Mouse (Mus musculus) heart, embryonic 14.5 days (tissue): Measurements from ENCODE around the gene Coa3. TPM values are rescaled to one million over a fixed set of nuclear protein-coding genes. Genes with fewer than 3 reads are reported as not detected.

Experiments used
- ATAC-seq: fragments of 200-750 bp; cut with Nextera tagmentation; 2 replicates; pipeline ENCODE4 v1.8.0; 2017; ENCODE audit warnings: low read depth, moderate TSS enrichment; ENCODE audit not compliant: insufficient number of reproducible peaks, insufficient read depth, low FRiP score
- H3K27ac ChIP-seq, 2 experiments: fragments of 200-500 bp in 1 of 2; fragments of 300-500 bp in 1 of 2; sonication (generic) in 1 of 2; replicated peaks in 1 of 2; 2 replicates each; pipeline ENCODE4 v1.5.1; 2012 to 2014; ENCODE audit warnings: low read depth in 2 of 2, low read length in 2 of 2, control low read depth in 1 of 2, mild to moderate bottlenecking in 1 of 2, mixed read lengths in 1 of 2; ENCODE audit not compliant: control insufficient read depth in 1 of 2, insufficient read depth in 1 of 2
- H3K27me3 ChIP-seq: fragments of 300-500 bp; sonication (generic); 2 replicates; pipeline ENCODE4 v1.6.1; 2014; ENCODE audit warnings: mild to moderate bottlenecking, low read length, control low read depth; ENCODE audit not compliant: control insufficient read depth, insufficient read depth
- H3K36me3 ChIP-seq: fragments of 300-500 bp; sonication (generic); 2 replicates; pipeline ENCODE4 v1.6.1; 2014; ENCODE audit warnings: mild to moderate bottlenecking, control low read depth, low read length, mixed read lengths; ENCODE audit not compliant: control insufficient read depth, insufficient read depth
- H3K4me1 ChIP-seq, 2 experiments: fragments of 200-500 bp in 1 of 2; fragments of 300-500 bp in 1 of 2; sonication (generic) in 1 of 2; 2 replicates each; pipeline ENCODE4 v1.6.1; 2012 to 2014; ENCODE audit warnings: low read length in 2 of 2, control low read depth in 1 of 2, mixed read lengths in 1 of 2; ENCODE audit not compliant: control insufficient read depth in 2 of 2, insufficient read depth in 2 of 2
- H3K4me2 ChIP-seq: fragments of 300-500 bp; sonication (generic); 2 replicates; pipeline ENCODE4 v1.6.1; 2014; ENCODE audit warnings: mild to moderate bottlenecking, low read length
- H3K4me3 ChIP-seq, 2 experiments: fragments of 200-500 bp in 1 of 2; fragments of 300-500 bp in 1 of 2; sonication (generic) in 1 of 2; 2 replicates each; pipeline ENCODE4 v1.5.1; 2012 to 2014; ENCODE audit warnings: low read length in 2 of 2, mild to moderate bottlenecking in 2 of 2, control low read depth in 1 of 2, low read depth in 1 of 2, moderate library complexity in 1 of 2; ENCODE audit not compliant: control insufficient read depth in 1 of 2, insufficient read depth in 1 of 2
- H3K9ac ChIP-seq: fragments of 300-500 bp; sonication (generic); 2 replicates; pipeline ENCODE4 v1.6.1; 2014; ENCODE audit warnings: mild to moderate bottlenecking, low read length
- H3K9me3 ChIP-seq: fragments of 300-500 bp; sonication (generic); 2 replicates; pipeline ENCODE4 v1.6.1; 2016; ENCODE audit warnings: low read length, control low read depth; ENCODE audit not compliant: control insufficient read depth
- WGBS: fragments of 180-500 bp; shearing (Covaris S2); extraction: QIAGEN DNeasy Blood & Tissue Kit; methylation state at CpG from one replicate; pipeline ENCODE4 v1.1.7; 2014; 5-methylcytosine and 5-hydroxymethylcytosine counted together
- polyA plus RNA-seq: library from polyadenylated mRNA; unstranded; fragments of >200 nt; fragmentation: Nextera tagmentation; extraction: Ambion mirVana; gene quantifications from 2 replicates; pipeline ENCODE4 v1.2.1, GENCODE M21; 2014

Coa3 gene
- polyA plus RNA-seq, 1 experiment from 2014 or later: 203 TPM

DNA sequence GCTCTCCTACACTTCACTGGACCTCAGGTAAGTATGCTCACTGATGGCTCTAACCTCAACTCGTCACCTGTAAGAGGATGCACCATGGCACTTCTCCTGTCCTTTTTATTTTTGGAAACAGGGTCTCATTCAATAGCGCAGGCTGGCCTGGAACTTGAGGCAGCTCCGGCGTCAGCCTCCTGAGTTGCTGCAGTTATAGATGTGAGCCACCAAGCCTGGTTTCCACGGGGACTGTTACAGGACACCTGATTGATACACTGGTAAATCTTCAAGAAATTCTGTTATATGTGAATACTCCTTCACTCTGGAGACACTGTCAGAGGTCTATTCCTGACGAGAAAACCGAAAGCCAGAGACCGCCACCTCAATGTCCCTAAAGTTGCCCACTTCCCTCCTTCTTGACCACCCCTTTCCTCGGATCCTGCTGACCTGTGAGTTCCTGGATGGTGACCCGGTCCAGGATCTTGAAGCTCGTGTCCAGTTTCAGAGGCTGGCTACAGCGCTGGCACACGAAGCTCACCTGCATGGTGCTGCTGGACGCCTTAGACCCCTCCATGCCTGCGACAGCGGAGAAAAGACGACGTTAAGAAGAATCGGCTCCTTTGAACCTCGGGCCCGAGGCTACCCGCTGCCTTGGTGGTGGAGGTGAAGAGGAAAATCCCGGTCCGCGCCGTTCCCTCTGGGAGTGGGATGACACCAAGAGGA, 22.5 kb upstream of the Coa3 start:
- Histone ChIP-seq H3K36me3 (peaks cover 30% of the 10 kb centered on the region), H3K27me3 (no peaks in the 10 kb centered on the region), H3K9me3 (no peaks in the 10 kb centered on the region), H3K9ac (peak overlapping the region; percentile 86), H3K4me2 (peak overlapping the region; percentile 89), H3K27ac (peak overlapping the region in 1 of 2 experiments; percentile 62; a peak in 2 of 4 replicates), H3K4me1 (peaks cover 8 to 10% of the 10 kb centered on the region in 2 experiments), H3K4me3 (peak overlapping the region; percentile 76 to 92)
- 9% methylated on average over 26 of the region's 26 CpGs for WGBS
- ATAC-seq: no peak

DNA sequence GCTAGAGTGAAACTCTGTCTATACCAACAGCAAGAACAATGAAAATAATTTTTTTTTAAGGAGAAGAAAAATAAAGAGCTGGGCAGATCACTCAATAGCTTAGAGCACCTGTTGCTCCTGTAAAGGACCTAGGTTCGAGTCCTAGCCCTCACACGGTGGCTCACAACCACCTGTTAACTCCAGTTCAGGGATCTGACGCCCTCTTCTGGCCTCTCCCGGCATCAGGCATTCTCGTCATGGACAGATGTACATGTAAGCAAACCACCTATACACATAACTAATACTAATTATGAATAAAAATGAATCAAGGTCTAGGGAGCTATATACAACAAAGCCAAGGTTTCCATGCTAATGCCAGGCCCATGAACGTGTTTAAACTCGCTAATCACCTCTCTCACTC, 22.0 kb upstream of the Coa3 start:
- Histone ChIP-seq H3K36me3 (peaks cover 30% of the 10 kb centered on the region), H3K4me3 (peak overlapping the region; percentile 76 to 92; a peak in 3 of 4 replicates), H3K27me3 (no peaks in the 10 kb centered on the region), H3K4me1 (peaks cover 8 to 10% of the 10 kb centered on the region in 2 experiments), H3K4me2 (peak overlapping the region; percentile 89), H3K27ac (no peak overlapping the region), H3K9ac (peak overlapping the region; percentile 86), H3K9me3 (no peaks in the 10 kb centered on the region)
- no peak for ATAC-seq
- WGBS: 59% methylated on average over 7 of the region's 7 CpGs

DNA sequence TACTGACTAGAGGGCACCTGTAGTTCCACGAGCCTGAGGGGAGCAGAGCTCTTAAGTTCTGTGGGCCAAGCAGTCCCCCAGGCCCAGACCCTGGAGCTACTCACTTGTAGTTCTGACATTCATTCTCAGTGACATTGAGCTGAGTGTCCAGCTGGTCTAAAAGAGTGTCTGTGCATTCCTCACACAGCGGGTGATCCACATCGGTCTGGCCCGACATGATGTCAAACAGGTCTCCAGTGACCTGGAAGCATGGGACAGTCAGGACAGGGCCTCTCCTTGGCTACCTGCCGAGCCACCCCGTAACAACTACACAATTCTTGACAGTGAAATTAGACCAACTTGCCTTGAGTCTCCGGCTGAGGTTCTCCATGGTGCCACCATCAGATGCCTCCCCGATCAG, 16.3 kb upstream of the Coa3 start:
- no peaks in the 10 kb centered on the region for H3K9me3 ChIP-seq
- peaks cover 82% of the 10 kb centered on the region for H3K36me3 ChIP-seq
- no peaks in the 10 kb centered on the region for H3K27me3 ChIP-seq
- H3K4me2 ChIP-seq: no peak overlapping the region
- H3K9ac ChIP-seq: no peak overlapping the region
- no peak overlapping the region for H3K4me3 ChIP-seq
- H3K27ac ChIP-seq: no peak overlapping the region
- no peak for ATAC-seq
- no peaks in the 10 kb centered on the region for H3K4me1 ChIP-seq
- whole genome bisulfite sequencing: 94% methylated on average over 8 of the region's 8 CpGs

DNA sequence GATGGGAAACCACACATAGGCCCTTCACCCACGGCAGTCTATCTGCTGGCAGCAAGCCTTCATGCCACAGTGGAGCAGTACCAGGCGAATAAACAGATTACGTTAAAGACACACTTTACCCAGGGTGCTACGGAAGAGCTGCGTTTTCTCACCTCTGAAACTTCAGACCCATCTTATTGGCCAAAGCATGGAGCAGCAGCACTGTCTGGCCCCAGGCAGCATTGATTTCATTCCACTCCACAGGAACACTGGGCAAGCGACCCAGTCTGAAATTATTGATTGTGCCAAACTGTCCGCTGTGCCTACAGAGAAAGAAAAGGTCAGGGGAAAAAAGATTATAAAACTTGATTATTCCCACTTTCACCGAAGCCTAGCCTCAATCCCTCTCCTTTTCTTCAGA, 12.3 kb upstream of the Coa3 start:
- Histone ChIP-seq H3K36me3 (peaks cover 89% of the 10 kb centered on the region), H3K4me2 (no peak overlapping the region)
- 93% methylated on average over 8 of the region's 8 CpGs for WGBS

DNA sequence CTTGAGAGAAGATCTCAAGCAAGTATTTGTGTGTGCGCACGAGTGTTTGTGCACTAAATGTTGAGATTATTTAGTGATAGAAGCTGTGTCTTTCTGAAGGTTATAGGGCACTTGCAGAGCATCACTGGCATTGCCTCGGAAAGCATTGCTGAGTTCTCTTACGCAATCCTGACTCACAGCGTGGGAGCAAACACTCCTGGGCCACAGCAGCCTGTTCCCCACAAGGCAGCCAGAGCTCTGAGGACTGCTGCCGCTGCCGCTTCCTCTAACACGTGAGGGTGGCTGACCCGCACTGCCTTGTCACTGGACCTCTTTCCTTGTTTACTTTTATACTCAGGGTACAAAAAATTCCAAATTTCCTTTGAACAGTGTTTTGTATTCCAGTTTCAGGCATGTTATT, 8.4 kb upstream of the Coa3 start:
- peaks cover 62% of the 10 kb centered on the region for H3K36me3 ChIP-seq
- WGBS: 81% methylated on average over 9 of the region's 9 CpGs

More for the DNA sequence above, 12.3 kb upstream of the Coa3 start:
- Histone ChIP-seq H3K9me3 (no peaks in the 10 kb centered on the region), H3K4me1 (no peaks in the 10 kb centered on the region), H3K9ac (no peak overlapping the region), H3K27me3 (no peaks in the 10 kb centered on the region), H3K4me3 (no peak overlapping the region), H3K27ac (no peak overlapping the region)
- no peak for ATAC-seq

GRCm38 (mm10) chr11:101283805-101284204, 4.9 kb upstream of the Coa3 start:
- H3K36me3 ChIP-seq: peaks cover 27% of the 10 kb centered on the region
- WGBS: 62% methylated on average over 4 of the region's 4 CpGs
- H3K9me3 ChIP-seq: no peaks in the 10 kb centered on the region
- H3K4me1 ChIP-seq: peaks cover 2 to 4% of the 10 kb centered on the region in 2 experiments; a peak in 2 of 4 replicates
- ATAC-seq: no peak
- H3K27ac ChIP-seq: no peak overlapping the region
- H3K27me3 ChIP-seq: no peaks in the 10 kb centered on the region
- H3K9ac ChIP-seq: no peak overlapping the region
- no peak overlapping the region for H3K4me2 ChIP-seq
- H3K4me3 ChIP-seq: no peak overlapping the region

More for the DNA sequence above, 8.4 kb upstream of the Coa3 start:
- no peak for ATAC-seq
- H3K4me2 ChIP-seq: no peak overlapping the region
- H3K27me3 ChIP-seq: no peaks in the 10 kb centered on the region
- no peak overlapping the region for H3K9ac ChIP-seq
- no peaks in the 10 kb centered on the region for H3K4me1 ChIP-seq
- H3K4me3 ChIP-seq: no peak overlapping the region
- H3K27ac ChIP-seq: no peak overlapping the region
- H3K9me3 ChIP-seq: no peaks in the 10 kb centered on the region

DNA sequence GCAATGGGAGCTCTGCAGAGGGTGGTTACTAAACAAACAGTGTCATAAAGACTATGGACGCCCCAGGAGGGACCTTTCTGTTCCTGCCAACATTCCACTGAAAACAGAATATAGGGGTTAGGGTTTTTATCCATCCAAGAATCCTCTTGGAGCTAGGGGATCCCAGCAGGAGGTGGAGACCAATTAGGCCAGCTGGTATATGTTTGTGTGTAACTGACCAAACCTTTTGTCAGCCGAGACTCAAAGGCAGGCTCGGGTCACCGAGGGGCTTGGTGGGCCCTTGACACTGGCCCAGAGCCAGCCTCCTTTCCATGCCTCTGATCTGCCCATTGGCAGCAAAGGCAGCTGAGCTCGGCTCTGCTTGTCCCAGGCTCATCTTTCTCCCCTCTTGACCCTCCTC, 4.0 kb upstream of the Coa3 start:
- peaks cover 6 to 8% of the 10 kb centered on the region in 2 experiments for H3K4me1 ChIP-seq
- 31% methylated on average over 5 of the region's 5 CpGs for WGBS
- H3K4me3 ChIP-seq: no peak overlapping the region
- no peaks in the 10 kb centered on the region for H3K9me3 ChIP-seq
- no peak overlapping the region for H3K4me2 ChIP-seq
- H3K27me3 ChIP-seq: no peaks in the 10 kb centered on the region
- H3K27ac ChIP-seq: no peak overlapping the region
- no peak overlapping the region for H3K9ac ChIP-seq
- ATAC-seq: no peak
- H3K36me3 ChIP-seq: peaks cover 19% of the 10 kb centered on the region

- WGBS: 48% methylated on average over 7 of the region's 7 CpGs
- Histone ChIP-seq H3K9ac (no peak overlapping the region), H3K9me3 (no peaks in the 10 kb centered on the region), H3K4me3 (no peak overlapping the region), H3K27me3 (no peaks in the 10 kb centered on the region), H3K27ac (no peak overlapping the region), H3K4me2 (no peak overlapping the region), H3K4me1 (peaks cover 13 to 22% of the 10 kb centered on the region in 2 experiments), H3K36me3 (peaks cover 8% of the 10 kb centered on the region; the same call in 1 of the 2 replicates)
- ATAC-seq: no peak
These were observed 1.9 kb upstream of the Coa3 start for GRCm38 (mm10) chr11:101280837-101281236.
